Mouse (Mus musculus): Measurements from ENCODE around the gene Zswim3. TPM values are rescaled to one million over a fixed set of nuclear protein-coding genes. Genes with fewer than 3 reads are reported as not detected.
A peak's percentile ranks its signal among the peaks of the same experiment; 100 is the strongest.
"Not testable (repeated sequence)": the region's sequence is repeated elsewhere in the genome, so short reads cannot be mapped to it uniquely, and the experiment has no call there.

Zswim3 gene
- polyA plus RNA-seq, 1 experiment = not detected

DNA sequence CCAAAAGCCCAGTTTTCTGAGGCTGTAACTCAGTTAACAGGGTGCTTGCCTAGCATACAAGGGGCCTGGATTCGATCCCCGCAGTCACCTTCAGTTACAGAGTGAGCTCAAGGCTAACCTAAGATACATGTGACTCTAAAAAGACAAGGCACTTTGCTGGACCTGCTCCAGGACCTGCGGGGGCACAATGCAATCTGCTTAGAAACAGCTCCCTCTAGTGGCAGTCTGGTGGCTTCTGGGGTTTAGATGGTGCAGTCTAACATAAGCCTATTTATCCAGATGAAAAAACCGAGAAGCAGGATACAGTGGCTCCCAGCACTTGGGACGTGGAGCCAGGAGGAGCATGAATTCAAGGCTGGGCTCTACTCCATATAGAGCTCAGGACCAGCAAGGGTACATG is 10.6 kb upstream of the Zswim3 start:
- peaks cover 10% of the 10 kb centered on the region for H3K4me1 ChIP-seq (ENCODE audit: control insufficient read depth, insufficient read depth, low read length)
- WGBS = 9% methylated on average over 5 of the region's 5 CpGs
- no peak for TF ChIP-seq POLR2A (IDR thresholded peaks at IDR 0.05; ENCODE audit: insufficient read depth, low read depth, low read length)
- TF ChIP-seq CTCF (IDR thresholded peaks at IDR 0.05; ENCODE audit: insufficient read depth, low read depth, low read length) = peak; percentile 47; the same call in 1 of the 2 replicates
- no peak overlapping the region for H3K27ac ChIP-seq (ENCODE audit: insufficient read depth, low read depth, low read length)
- no peak overlapping the region for H3K4me3 ChIP-seq (ENCODE audit: insufficient read depth, low read depth, low read length)

DNA sequence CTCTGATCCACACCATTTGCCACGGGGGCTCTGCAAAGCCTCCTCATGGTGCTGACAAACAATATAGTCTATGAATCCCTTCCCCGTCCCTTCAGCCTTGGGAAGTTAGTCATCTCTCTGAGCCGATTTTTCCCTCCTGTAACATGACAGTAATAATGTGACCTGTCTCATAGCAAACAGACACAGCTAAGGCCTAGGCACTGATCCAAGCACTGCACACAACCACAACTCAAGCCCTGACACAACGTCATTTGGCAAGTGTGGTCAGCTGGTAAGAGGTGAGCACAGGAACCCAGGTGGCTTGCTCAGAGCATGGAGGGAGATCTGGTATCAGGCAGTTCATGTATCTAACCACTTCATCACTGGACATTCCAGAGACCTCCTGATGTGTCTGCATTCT is 9.0 kb upstream of the Zswim3 start:
- 75% methylated on average over 4 of the region's 4 CpGs for WGBS
- Histone ChIP-seq H3K27ac (ENCODE audit: insufficient read depth, low read depth, low read length) (no peak overlapping the region), H3K4me3 (ENCODE audit: insufficient read depth, low read depth, low read length) (no peak overlapping the region), H3K4me1 (ENCODE audit: control insufficient read depth, insufficient read depth, low read length) (peaks cover 10% of the 10 kb centered on the region)
- no peak for TF ChIP-seq CTCF (IDR thresholded peaks at IDR 0.05; ENCODE audit: insufficient read depth, low read depth, low read length)
- no peak for TF ChIP-seq POLR2A (IDR thresholded peaks at IDR 0.05; ENCODE audit: insufficient read depth, low read depth, low read length)

DNA sequence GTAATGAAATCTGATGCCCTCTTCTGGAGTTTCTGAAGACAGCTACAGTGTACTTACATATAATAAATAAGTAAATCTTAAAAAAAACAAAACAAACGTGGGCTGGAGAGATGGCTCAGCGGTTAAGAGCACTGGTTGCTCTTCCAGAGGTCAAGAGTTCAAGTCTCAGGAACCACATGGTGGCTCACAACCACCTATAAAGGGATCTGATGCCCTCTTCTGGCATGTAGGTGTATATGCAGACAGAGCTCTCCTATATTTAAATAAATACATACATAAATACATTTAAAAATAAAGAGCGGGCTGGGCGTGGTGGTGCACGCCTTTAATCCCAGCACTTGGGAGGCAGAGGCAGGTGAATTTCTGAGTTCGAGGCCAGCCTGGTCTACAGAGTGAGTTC is 6.3 kb upstream of the Zswim3 start:
- H3K4me1 ChIP-seq (ENCODE audit: control insufficient read depth, insufficient read depth, low read length); H3K27ac ChIP-seq (ENCODE audit: insufficient read depth, low read depth, low read length); H3K4me3 ChIP-seq (ENCODE audit: insufficient read depth, low read depth, low read length): not testable (repeated sequence)
- 81% methylated on average over 6 of the region's 6 CpGs for whole genome bisulfite sequencing

DNA sequence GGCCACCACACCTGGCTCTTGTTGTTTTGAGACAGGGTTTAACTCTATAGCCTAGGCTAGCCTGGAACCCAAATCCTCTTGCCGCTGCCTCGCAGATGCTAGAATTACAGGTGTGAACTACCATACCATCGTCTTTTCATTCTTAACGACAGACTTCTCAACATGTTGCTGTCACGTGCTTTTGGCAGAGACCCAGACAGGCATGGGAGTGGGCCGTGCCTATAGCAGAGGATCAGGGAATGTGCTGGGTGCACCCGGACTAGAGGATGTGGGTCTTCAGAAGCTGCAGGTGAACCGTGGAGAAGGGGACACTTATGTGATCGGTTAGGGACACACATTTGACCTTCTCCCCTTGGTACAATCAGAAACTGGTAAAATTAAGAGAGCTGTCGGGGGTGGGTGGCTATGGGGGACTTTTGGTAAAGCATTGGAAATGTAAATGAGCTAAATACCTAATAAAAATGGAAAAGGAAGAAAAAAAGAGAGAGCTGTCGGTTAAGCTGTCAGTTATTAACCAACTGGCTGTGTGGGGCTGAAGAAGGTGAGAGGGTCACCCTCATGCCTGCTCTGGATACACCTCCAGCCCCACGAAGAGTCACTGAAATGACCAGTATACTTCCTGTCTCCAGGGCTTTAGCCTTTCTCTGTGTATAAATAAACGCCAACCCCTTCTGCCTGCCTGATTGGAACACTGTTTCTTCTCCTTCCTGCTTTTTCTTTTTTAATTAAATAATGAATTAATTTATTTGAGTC is 4.5 kb upstream of the Zswim3 start:
- Histone ChIP-seq H3K27ac (ENCODE audit: insufficient read depth, low read depth, low read length) (no peak overlapping the region), H3K4me1 (ENCODE audit: control insufficient read depth, insufficient read depth, low read length) (peaks cover 13% of the 10 kb centered on the region), H3K4me3 (ENCODE audit: insufficient read depth, low read depth, low read length) (no peak overlapping the region)
- 89% methylated on average over 13 of the region's 13 CpGs for WGBS
- no peak for TF ChIP-seq POLR2A (IDR thresholded peaks at IDR 0.05; ENCODE audit: insufficient read depth, low read depth, low read length)
- no peak for TF ChIP-seq CTCF (IDR thresholded peaks at IDR 0.05; ENCODE audit: insufficient read depth, low read depth, low read length)

DNA sequence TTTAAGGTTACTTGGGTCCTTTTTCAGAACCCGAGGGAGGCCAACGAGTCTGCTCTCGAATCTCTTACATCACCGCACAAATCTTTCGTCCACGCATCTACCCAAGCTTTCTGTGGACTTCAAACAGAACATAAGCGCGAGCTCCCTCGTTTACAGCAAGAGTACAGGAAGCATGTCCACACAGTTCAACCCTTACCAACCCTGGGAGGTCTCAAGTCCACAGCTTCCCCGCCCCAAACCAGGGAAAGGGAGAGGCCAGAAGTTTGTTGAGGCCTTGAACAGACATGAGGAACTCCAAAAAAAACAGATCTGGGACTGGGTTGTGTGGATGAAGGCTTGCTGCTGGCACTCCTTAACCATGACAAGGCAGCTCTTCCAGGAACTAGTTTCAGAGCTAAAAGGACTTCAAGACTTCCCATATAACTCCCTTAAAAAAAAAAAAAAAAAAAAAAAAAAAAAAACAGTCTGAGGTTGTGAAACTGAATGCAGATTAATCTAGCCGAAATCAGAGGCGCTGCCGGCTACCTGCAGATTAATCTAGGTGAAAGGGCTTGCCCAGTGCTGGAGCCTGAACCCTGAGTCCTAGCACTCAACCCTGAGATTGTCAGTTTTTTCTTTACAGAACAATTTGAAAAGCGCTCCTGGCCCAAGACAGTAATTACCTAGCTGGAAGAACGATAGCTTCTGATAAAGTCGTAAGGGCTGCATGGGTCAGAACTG is 1.5 kb upstream of the Zswim3 start:
- 0 out of 2 replicates have a peak overlapping the region, but pooled peaks have one; percentile 6 for H3K4me3 ChIP-seq (ENCODE audit: insufficient read depth, low read depth, low read length)
- TF ChIP-seq POLR2A (IDR thresholded peaks at IDR 0.05; ENCODE audit: insufficient read depth, low read depth, low read length) (no peak), CTCF (IDR thresholded peaks at IDR 0.05; ENCODE audit: insufficient read depth, low read depth, low read length) (no peak)
- H3K4me1 ChIP-seq (ENCODE audit: control insufficient read depth, insufficient read depth, low read length) = peaks cover 16% of the 10 kb centered on the region
- 83% methylated on average over 16 of the region's 16 CpGs for WGBS
- H3K27ac ChIP-seq (ENCODE audit: insufficient read depth, low read depth, low read length) = no peak overlapping the region

DNA sequence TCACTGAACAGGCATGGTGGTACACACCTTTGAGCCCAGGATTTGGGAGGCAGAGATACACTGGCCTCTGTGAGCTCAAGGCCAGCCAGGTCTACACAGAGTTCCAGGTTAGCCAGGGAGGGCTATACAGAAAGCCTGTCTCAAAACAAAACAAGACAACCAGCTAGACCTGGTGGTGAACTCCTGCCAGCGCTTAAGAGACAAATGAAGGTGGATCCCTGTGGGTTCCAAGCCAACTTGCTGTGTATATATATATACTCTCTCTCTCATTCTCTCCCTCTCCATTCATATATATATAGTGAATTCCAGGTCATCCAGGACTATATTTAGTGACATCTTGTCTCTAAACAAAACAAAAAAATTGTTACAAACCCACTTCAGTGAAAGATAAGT is 981 bp upstream of the Zswim3 start:
- Histone ChIP-seq H3K27ac (ENCODE audit: insufficient read depth, low read depth, low read length) (no peak overlapping the region), H3K4me3 (ENCODE audit: insufficient read depth, low read depth, low read length) (peak overlapping the region; percentile 74), H3K4me1 (ENCODE audit: control insufficient read depth, insufficient read depth, low read length) (peaks cover 16% of the 10 kb centered on the region)
- TF ChIP-seq POLR2A (IDR thresholded peaks at IDR 0.05; ENCODE audit: insufficient read depth, low read depth, low read length) = no peak
- TF ChIP-seq CTCF (IDR thresholded peaks at IDR 0.05; ENCODE audit: insufficient read depth, low read depth, low read length) = no peak
- WGBS = 38% methylated on average over 1 of the region's 1 CpGs

DNA sequence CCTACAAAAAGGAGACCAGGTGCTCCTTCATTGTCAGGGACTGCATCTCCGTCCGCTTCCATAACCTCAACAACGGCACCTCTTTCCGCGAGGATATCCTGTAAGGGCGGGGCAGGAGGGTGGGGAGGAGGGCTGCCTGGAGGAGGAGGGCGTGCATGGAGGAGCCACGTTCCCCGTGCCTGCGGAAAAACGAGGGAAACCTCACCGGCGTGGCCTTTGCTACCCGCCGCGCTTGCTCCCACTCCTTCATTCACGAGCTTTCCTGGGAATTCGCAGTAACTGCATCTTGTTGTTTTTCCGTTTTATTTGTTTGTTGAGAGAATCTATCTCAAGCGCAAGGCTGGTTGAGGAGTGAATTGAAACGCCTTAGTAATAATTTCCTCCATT is 427 bp downstream of the Zswim3 start:
- Histone ChIP-seq H3K4me1 (ENCODE audit: control insufficient read depth, insufficient read depth, low read length) (peaks cover 16% of the 10 kb centered on the region), H3K27ac (ENCODE audit: insufficient read depth, low read depth, low read length) (peak overlapping the region; percentile 60; the same call in 1 of the 2 replicates), H3K4me3 (ENCODE audit: insufficient read depth, low read depth, low read length) (peak overlapping the region; percentile 82)
- under 1% methylated on average over 21 of the region's 21 CpGs for WGBS
- TF ChIP-seq CTCF (IDR thresholded peaks at IDR 0.05; ENCODE audit: insufficient read depth, low read depth, low read length) = no peak
- TF ChIP-seq POLR2A (IDR thresholded peaks at IDR 0.05; ENCODE audit: insufficient read depth, low read depth, low read length) = no peak

DNA sequence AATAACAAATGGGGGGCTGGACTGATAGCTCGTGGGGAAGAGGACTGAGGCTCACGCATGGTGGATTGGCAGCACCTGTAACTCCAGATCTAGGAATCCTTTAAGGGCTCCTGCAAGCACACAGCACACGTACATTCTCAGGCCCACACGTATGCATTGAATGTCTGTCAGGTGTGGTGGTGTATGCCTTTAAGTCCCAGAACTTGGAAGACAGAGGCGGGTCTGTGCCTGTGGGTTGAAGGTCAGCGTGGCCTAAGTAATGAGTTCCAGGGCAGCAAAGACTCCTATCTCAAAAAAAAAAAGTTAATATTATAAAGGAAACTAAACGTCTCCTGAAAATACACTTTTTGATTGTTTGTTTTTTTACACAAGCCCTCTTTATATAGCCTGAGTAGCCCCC is 1.7 kb downstream of the Zswim3 start:
- Histone ChIP-seq H3K4me1 (ENCODE audit: control insufficient read depth, insufficient read depth, low read length) (peaks cover 16% of the 10 kb centered on the region), H3K4me3 (ENCODE audit: insufficient read depth, low read depth, low read length) (no peak overlapping the region), H3K27ac (ENCODE audit: insufficient read depth, low read depth, low read length) (no peak overlapping the region)
- WGBS = 82% methylated on average over 7 of the region's 7 CpGs
- TF ChIP-seq CTCF (IDR thresholded peaks at IDR 0.05; ENCODE audit: insufficient read depth, low read depth, low read length) (no peak), POLR2A (IDR thresholded peaks at IDR 0.05; ENCODE audit: insufficient read depth, low read depth, low read length) (no peak)

DNA sequence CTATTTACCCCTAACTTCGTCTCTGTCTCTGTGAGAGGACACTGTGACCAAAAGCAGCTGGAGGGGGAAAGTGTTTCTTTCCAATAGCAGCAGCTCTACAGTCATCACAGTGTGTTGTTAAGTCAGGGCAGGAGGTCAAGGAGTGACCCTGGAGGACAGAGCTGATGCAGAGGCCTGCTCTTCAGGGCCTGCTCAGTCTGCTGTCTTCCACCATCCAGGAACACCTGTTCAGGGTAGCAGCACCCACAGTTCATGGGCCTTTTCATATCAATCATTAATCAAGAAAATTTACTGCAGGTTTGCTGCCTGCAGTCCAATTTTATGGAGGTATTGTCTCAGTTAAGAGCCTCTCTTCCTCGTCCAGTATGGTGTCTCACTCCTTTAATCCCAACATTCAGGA is 8.7 kb downstream of the Zswim3 start:
- Histone ChIP-seq H3K4me3 (ENCODE audit: insufficient read depth, low read depth, low read length) (no peak overlapping the region), H3K27ac (ENCODE audit: insufficient read depth, low read depth, low read length) (no peak overlapping the region), H3K4me1 (ENCODE audit: control insufficient read depth, insufficient read depth, low read length) (peaks cover 5% of the 10 kb centered on the region)
- TF ChIP-seq POLR2A (IDR thresholded peaks at IDR 0.05; ENCODE audit: insufficient read depth, low read depth, low read length) (no peak), CTCF (IDR thresholded peaks at IDR 0.05; ENCODE audit: insufficient read depth, low read depth, low read length) (no peak)
- WGBS = 68% methylated on average over 2 of the region's 2 CpGs
